Mouse (Mus musculus) embryo, embryonic 11.5 days (tissue): ENCODE results near the gene Kat6b.
A peak's percentile ranks its signal among the peaks of the same experiment; 100 is the strongest.
"Not testable (repeated sequence)": the region's sequence is repeated elsewhere in the genome, so short reads cannot be mapped to it uniquely, and the experiment has no call there.

Experiments
- DNase-seq: peaks from one replicate; pipeline ENCODE4 v3.0.0-alpha.2; 2012; ENCODE audit warnings: low read depth, low spot score

The Kat6b gene

DNA sequence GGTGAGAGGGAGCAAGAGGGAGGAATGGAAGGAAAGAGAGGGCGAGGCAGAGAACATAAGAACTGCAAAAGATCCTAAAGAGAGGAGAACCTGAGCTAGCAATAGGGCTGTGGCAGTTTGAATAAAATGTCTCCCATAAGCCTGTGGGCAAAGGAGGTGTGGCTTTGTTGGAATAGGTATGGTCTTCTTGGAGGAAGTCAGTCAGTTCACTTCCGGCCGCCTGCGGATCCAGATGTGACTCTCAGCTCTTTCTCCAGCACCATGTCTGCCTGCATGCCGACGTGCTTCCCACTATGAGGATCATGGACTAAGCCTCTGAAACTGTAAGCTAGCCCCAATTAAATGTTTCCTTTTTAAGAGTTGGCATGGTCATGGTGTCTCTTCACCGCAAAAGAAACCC lies at the start of gene Kat6b:
Kat6b (plus strand) TSS at position 204 of the 400 bp plus-strand sequence.
- no peak for DNase-seq

DNA sequence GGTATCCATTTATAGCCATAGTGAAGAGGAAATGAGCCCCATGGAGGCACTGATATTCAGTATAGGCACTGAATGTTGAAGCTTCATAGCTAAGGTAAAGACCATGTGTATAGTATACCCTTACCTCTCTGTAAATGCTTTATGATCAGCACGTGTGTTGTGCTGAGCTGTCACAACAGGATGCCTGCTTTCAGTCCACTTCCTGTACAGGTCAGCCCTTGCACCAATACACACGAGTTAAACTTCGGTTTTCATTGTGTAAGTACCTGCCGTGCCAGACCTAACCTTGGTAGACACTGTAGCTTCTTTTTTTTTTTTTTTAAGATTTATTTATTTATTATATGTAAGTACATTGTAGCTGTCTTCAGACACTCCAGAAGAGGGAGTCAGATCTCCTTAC lies 47.8 kb upstream of the Kat6b start:
- no peak for DNase-seq

DNA sequence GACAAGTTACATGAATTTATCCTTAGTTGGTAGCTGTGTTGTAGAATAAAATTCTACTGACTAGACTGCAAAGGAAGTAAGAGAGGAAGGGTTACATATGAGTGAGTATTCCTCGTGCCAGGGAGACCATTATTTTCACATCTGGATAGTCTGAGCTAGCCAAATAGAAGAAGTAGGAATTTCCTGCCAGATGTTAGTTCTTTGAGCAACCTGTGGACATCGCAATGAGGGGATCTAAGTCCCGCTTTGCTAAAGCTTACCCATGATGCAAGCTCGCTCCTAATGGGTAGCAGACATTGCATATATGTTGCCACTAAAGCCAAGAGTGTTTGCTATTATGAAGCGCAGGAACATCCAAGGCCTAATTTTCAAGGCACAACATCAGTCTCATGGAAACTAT lies 47.2 kb upstream of the Kat6b start:
- no peak for DNase-seq

DNA sequence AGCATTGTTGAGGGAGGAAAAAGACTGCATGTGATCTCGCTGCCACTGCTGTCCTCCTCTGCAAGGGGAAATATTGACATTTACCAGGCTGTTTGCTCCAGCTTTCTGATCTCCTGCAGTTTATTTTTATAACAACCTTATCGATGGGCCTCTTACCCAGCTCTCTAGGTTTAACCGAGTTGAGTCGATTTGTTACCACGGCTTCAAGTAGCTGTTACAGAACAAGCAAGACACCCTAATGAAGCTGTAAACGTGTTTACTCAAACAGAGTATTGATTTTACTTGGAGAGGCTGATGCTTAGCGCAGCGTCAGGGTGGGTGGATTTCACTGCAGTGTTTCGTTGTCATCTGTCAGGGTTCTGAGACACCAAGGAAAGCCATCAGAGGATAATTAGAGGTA lies 46.5 kb upstream of the Kat6b start:
- DNase-seq = no peak

DNA sequence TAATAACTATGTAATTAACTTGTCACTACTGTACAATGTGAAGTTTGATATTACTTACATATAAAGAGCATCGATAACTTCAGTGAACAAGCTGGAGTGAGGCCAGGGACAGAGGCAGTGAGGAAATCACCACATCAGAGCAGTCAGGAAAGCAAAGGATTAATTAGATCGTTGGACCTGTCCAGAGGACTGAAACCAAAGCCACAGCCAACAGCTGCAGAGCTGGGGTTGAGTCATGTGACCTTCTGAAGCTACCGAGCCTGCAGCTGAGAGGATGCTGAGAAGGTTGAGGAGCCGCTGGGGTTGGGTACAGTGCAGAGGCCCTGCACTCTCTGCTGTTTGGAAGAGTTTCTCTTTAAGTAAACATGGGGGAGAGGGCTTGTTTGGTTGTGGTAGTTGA lies 41.4 kb upstream of the Kat6b start:
- DNase-seq = no peak

DNA sequence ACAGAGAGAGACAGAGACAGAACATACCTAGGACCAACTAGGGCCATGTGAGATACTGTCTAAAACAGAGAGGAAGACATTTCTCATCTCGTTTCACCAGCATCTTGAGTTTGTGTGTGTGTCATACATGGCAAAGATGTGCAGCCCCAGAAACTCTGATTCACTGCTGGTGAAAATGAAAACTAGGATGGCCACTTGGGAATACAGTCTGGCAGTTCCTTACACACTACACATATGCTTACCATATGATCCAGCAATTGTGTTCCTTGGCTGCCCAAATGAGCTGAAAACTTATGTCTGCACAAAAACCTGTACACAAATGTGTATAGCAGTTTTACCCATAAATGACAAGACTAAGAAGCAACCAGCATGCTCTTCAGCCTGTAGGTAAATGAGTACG lies 40.7 kb upstream of the Kat6b start:
- DNase-seq = no peak

DNA sequence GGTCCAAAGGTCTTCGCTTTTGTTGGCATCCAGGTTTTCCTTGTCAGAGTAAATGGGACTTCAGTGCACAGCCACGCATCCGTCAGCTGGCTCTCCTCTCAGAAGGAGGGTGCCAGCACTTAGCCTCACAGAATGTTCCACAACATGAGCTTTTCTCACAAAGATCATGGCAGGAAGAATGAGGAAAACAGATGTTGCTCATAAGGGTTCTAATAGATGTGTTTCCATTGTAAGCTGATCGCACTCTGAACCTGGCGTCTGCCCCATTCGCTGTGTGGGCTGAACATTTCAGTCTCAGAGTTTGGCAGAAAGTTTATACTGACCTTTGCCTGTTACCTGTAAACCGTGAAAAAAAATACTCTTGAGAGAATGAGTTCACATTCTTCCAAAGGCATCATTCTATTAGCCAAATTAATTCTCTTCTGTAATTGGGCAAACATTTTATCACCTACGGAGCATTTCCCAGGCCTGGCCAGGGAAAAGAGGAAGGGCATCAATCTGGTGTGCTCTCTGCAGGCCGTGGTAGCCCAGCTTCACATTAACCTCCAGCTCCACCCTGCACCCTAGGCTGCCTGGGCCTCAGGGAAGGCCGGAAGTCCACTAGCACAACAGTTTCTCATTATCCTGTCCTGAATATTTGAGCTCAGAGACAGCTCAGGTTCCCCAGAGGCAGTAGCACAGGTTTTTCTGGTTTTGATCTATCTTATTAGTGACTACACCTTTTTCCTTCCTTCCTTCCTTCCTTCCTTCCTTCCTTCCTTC lies 39.3 kb upstream of the Kat6b start:
- peak; percentile 27 for DNase-seq

DNA sequence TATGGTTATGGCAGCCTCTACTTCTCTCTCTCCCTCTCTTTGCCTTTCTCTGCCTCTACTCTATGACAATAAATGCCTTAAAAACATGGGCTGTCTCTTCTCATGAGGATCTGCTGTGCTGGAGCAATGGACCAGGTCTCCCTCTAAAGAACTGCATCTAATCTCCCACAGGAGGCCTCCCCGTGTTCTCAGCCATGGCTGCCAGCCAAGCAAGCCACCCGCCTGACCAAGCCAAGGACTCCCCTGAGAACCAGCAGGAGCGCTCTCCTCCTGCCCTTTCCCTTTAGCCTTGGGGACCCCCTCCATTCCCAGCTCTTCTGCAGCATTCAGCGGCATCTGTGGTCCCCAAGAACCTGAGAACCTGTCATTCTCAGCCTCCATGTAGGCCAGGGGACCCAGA lies 28.7 kb upstream of the Kat6b start:
- no peak for DNase-seq

DNA sequence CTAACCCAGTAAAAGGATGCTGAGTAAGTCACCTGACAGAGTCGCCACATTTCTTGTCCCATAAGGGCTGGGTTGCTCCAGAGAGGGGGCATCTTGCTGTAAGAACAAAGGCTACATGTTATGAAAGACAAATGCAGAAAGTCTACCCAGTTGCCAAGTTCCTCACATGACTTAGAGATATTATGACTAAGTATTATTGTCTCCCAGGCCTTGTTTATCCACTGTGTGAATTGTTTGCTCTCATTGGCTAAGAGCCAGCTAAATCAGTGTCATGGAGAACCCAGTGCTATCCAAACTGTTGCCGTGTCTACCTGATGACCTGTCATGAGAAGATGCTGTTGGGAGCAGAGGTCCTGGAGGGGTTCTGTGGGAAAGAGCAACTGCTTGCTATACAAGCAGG lies 27.3 kb upstream of the Kat6b start:
- DNase-seq = no peak

DNA sequence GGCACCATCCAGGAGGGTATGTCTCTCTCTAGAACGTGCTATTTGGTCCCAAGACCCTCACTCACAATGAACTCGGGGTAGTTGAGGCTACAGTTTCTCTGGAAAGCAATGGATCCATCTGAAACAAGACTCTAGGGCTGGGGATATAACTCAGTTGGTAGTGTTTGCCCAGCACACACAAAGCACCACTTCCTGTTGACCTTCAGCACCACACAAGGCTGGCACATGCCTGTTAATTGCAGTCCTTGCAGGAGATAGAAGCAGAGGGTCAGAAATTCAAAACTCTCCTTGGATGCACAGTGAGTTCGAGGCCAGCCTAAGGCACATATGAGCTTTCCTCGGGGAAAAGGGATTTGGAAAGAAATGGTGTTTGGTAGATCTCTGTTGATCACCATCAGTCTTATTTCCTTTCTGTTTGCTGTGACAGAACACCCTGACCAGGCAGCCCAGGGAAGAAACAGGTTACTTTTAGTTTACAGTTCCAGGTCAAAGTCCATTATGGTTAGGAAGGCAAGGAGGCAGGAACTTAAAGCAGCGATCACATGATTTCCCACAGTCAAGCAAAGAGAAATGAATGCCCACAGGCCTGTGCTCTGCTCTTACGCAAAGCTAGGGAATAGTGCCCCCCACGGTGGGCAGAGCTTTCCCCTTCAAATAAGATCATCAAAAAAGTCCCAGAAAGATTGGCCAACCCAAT lies 25.4 kb upstream of the Kat6b start:
- DNase-seq = no peak

DNA sequence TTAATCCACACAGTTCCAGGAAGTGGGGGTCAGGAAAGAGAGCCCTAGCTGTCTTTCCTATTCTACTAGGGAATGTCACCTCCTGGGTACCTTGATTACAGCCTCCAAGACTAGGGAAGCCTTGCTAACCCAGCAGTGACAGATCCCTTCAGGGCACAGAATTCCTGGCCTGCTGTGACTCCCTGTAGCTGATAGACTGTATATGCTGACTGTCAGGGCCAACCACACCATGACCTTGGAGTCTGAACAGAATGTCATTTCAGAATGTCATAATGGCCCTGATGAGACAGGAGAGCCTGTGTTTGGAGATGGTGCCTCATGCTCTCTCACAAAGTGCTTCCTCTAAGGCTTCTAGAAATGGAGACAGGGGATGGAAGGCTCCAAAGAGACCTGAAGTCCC lies 24.7 kb upstream of the Kat6b start:
- DNase-seq = no peak

DNA sequence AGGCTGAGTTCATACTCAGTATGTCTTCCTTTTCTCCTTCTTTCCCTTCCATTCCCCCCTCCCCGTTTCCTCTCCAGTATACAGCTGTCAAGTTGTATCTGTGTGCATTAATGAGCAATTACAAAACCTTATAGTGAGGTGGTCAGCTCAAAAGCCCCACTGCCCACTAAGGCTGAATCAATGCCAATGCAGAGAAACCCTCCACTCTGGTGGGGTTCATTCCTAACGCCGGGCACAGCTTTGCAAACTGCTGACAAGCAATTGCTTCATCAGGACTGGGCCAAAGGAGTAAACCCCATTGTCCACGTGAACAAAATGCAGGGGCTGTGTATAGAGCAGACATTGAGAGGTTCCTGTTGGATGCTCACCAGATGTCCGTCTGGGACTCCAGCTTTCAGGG lies 23.4 kb upstream of the Kat6b start:
- DNase-seq = no peak

DNA sequence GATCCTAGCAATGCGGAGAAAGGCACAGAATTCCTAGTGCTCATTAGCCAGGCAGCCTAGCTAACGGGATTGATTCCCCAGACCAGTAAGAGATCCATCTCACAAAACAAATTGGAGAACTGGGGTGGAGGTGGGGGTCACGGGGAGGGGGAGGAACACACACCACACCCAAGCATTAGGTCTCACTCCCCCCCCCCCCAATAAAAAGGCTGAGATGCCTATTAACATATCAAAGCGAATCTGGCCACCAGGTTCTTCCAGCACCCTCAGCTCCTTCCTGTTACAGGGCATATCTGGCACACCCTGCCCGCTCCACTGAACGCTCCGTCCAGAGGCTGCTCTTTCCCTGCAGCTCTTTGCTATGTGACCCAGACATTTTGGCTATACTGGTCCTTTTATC lies 22.5 kb upstream of the Kat6b start:
- DNase-seq = no peak

DNA sequence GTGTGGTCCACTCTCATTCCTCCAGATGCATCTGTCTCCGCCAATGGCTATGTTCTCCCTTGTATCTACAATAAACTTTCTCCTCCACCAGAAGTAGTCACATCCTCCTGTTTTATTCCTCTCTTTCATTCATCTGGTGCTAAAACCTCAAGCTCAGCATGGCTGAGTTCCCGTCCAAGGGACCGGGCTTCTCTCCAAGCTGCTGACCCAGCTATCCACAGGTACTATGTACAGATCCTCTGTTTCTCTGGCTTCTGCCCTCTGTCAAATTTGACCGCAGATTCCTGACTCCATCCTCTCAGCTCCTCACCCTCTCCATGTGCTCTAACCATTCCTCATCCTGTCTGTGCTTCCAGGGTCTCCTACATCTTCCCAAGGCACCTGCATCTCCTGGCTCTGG lies 22.1 kb upstream of the Kat6b start:
- no peak for DNase-seq

DNA sequence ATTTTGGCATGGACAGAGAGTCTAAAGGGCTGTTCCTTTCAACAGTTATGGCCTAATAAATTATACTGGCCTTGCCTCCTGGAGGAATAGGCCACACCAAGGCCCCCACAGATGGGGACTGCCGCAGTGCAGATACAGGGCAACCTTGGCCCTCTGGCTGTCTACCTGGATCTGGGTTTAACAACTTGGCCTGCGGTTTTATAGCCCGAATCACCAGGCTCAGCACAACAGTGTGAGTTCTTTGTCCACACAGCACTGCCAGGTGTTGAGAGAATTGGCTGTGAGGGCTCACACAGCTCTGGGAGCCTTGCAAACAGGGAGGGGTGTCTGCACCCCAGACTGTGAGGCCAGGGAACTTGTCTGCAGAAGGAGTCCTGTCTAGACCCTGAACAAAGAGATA lies 18.8 kb upstream of the Kat6b start:
- peak; percentile 24 for DNase-seq

DNA sequence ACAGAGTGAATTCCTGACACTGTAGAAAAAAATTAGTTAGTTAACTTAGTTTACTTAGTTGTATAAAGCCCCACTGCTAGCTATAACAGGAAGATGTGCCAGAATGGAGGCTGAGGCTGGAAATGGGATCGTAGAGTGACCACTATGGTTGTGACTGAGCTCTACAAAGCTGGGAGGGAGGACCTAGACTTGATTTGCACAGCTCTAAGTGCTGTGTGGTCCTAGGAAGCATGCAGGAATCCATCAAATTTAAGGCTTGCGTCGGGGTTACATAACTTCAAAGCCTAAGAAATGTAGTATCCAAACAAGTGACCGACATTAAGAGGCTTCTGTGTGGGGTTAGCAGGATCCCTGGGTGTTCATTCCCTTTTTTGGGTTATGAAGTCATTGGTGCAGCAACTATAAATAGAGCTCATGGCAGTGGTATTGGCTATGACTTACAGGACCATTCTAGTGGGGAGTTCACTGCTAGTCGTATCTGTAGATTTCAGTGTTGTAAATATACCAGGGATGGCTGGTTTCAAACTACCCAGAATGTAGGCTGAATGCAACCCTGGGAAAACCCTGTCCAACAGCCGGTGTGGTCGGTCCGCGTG lies 18.0 kb upstream of the Kat6b start:
- no peak for DNase-seq

DNA sequence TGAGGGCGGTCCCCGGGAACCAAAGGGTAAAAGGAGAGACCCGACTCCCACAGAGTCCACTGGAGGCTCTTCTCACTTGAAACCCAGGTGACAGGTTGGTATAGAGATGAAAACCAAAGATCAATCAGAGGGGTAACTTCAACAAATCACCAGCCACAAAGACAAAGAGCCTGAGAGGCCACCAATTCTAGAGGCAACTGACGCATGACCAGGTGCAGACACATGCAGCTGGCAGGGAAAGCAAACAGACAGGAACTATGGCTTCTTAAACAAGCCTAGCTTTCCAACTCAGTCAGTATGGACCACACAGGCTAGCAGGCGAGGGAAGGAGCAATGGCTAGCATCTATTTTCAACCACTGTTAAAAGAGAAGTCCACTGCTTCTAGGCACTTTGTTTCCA lies 10.8 kb upstream of the Kat6b start:
- DNase-seq = no peak

DNA sequence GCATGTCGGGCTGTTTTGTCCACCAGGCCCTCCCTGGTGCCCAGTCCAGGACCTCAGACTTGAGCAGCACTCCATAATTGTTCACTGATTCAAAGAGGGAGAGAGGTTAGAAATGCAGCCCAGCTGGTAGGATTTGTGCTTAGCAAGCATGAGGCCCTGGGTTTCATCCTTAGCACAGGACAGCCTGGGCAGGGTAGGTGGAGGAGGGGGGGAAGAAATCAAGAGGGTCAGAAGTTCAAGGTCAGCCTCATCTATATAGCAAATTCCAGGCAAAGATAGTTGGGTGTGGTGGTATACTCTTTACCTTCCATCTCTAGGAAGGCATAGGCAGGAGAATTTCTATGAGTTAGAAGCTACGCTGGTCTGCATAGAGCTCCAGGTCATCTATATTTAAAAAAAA lies 9.3 kb upstream of the Kat6b start:
- no peak for DNase-seq

DNA sequence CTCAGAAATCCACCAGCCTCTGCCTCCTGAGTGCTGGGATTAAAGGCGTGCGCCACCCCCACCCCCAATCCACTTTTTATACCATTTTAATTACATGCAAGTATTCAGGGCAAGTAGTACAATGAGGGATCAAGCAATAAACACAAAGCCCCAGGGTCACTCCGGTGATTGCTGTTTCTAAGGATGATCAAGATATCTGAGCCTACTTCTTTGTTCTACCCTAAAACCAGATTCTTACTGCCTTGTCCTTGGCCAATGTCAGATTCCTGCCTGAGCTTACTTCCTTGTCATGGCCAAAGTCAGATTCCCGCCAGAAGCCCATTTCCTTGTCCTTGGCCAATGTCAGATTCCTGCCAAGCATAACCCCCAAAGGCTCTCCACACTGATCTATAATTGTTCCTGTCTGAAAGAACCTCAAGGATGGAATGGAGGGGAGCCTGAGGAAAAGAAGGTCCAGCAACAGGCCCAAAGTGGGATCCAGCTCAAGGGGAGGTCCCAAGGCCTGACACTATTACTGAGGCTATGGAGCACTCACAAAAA lies 6.6 kb upstream of the Kat6b start:
- DNase-seq = not testable (repeated sequence)

DNA sequence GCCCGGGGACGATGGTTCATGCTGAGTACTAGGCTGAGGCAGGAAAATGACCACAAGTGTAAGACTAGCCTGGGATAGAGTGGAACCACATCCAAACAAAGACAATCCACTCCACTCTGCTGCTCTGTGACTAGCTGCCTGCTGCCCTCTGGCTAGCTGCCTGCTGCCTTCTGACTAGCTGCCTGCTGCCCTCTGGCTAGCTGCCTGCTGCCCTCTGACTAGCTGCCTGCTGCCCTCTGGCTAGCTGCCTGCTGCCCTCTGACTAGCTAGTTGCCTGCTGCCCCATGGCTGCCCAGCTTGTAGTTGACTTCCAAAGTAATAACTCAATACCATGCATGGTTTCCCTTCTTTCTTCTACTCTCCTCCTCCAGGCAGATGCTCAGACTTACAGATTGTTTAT lies 4.1 kb upstream of the Kat6b start:
- DNase-seq = no peak

DNA sequence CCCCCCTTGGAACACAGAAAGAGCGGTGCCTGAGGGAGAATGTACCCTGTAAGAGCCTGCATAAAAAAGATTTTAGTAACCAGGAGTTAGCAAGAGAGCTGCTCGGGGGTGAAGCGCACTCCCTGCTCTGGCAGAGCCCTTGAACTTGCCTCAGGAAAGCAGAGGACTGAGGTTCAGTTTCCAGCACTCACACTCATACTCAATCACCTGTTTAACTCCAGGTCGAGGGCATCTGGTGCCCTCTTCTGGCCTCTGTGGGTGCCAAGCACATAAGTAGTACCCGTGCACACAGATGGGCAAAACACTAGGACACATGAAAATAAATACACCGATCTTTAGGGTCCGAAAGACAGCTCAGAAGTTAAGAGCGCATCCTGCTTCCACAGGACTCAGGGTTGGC lies 1.7 kb upstream of the Kat6b start:
- no peak for DNase-seq

DNA sequence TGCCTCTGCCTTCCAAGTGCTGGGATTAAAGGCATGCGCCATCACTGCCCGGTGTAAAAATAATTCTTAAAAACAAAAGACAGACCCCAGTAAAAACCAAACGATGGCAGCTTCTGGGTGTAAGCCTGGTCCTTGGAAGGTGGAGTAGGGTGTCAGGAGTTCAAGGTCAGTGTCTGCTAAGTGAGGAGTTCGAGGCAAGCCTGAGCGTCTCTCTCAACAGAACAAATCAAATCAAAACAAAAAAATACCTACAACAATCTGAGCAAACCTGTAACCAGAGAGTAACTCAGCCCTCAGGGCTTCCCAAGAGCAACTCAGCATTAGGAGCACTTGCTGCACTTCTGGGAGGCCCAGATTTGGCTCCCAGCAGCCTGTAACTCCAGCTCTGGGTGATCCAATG lies 1.0 kb upstream of the Kat6b start:
- no peak for DNase-seq

DNA sequence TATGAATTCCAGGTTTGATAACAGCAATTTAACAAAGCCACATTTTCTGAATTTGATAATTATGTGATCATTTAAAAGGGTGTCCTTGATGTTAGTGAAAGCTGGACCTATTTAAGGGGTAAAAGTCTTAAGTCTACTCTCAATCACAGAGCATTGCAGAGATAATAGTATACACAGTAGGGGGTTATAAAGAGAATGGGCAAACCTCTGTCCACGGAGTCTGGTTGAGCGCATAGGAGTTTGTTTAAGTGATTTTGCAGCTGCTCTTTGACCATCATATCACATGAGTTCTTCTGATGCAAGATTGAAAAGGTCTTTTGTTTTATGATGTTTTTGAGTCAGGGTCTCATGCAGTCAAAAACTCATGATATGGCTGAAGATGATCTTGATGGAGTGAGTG lies 3.0 kb downstream of the Kat6b start:
- no peak for DNase-seq
